Mouse (Mus musculus) heart, adult 2 months (tissue): ENCODE results near the gene Arpc5. TPM values are rescaled to one million over a fixed set of nuclear protein-coding genes. Genes with fewer than 3 reads are reported as not detected.

Experiments used
- DNase-seq, 2 experiments: peaks; one replicate each; pipeline ENCODE4 v3.0.0; 2021
- H3K27ac ChIP-seq: fragments of 200-600 bp; 2 replicates; pipeline ENCODE4 v1.8.1; 2022
- H3K27me3 ChIP-seq: fragments of 200-500 bp; 2 replicates; pipeline ENCODE4 v1.6.1; 2012; ENCODE audit warnings: mild to moderate bottlenecking, low read length, inconsistent platforms, mixed read lengths; ENCODE audit not compliant: control insufficient read depth, insufficient read depth
- H3K36me3 ChIP-seq: fragments of 200-500 bp; 2 replicates; pipeline ENCODE4 v1.6.1; 2012; ENCODE audit warnings: low read length, inconsistent platforms; ENCODE audit not compliant: control insufficient read depth, insufficient read depth
- H3K4me1 ChIP-seq: fragments of 200-500 bp; 2 replicates; pipeline ENCODE4 v1.6.1; 2011; ENCODE audit warnings: low read length; ENCODE audit not compliant: control insufficient read depth, insufficient read depth
- H3K4me3 ChIP-seq: fragments of 200-600 bp; 2 replicates; pipeline ENCODE4 v1.8.1; 2022
- H3K79me2 ChIP-seq: fragments of 200-500 bp; replicated peaks from 2 replicates; pipeline ENCODE4 v1.6.1; 2012; ENCODE audit warnings: mild to moderate bottlenecking, inconsistent platforms, low read length, moderate library complexity, mixed read lengths; ENCODE audit not compliant: control insufficient read depth, insufficient read depth
- H3K9ac ChIP-seq: fragments of 200-500 bp; 2 replicates; pipeline ENCODE4 v1.6.1; 2012; ENCODE audit warnings: low read depth, mild to moderate bottlenecking, control low read depth, inconsistent platforms, low read length, mixed read lengths
- CTCF ChIP-seq: fragments of 200-600 bp; IDR thresholded peaks from 2 replicates; pipeline ENCODE4 v1.8.1; 2022; ENCODE audit warnings: antibody characterized with exemption, mild to moderate bottlenecking, moderate library complexity
- EP300 ChIP-seq: fragments of 200-500 bp; IDR thresholded peaks from 2 replicates; pipeline ENCODE4 v1.6.1; 2011; ENCODE audit warnings: low read depth, low read length, control low read depth; ENCODE audit not compliant: insufficient read depth
- POLR2A ChIP-seq: fragments of 200-500 bp; IDR thresholded peaks from 2 replicates; pipeline ENCODE4 v1.6.1; 2011; ENCODE audit warnings: mild to moderate bottlenecking, low read depth, low read length, control low read depth; ENCODE audit not compliant: insufficient read depth
- WGBS: fragments of 180-500 bp; shearing (Covaris S2); methylation state at CpG from one replicate; pipeline ENCODE4 v1.1.7; 2018; 5-methylcytosine and 5-hydroxymethylcytosine counted together
- intact Hi-C: fragments of 180-260 bp; cut with DNase I; formaldehyde crosslinking; loops from one replicate; pipeline ENCODE4 v1.15.1; 2025
- polyA plus RNA-seq: library from polyadenylated mRNA; depleted of rRNA; stranded (reverse); fragments of >200 nt; gene quantifications from 2 replicates; pipeline ENCODE4 v1.2.3, GENCODE M21; 2012; rRNA removed
- total RNA-seq, 2 experiments: library from RNA; stranded (reverse); gene quantifications; 2 replicates each; pipeline ENCODE4 v1.2.3; 2021

Arpc5 gene
- total and polyA plus RNA-seq, 3 experiments, result 23.6 to 27.7 (median 26.4) TPM

GRCm38 (mm10) chr1:152820911-152821695 lies 54.8 kb downstream of the Arpc5 start:
- DNase-seq, result no peak
- 64% methylated on average over 7 of the region's 7 CpGs for WGBS

GRCm38 (mm10) chr1:152821746-152822145 lies 55.4 kb downstream of the Arpc5 start:
- 77% methylated on average over 4 of the region's 4 CpGs for WGBS

More at GRCm38 (mm10) chr1:152820911-152821695, 54.8 kb downstream of the Arpc5 start:
- Histone ChIP-seq H3K36me3 (no peaks in the 10 kb centered on the region), H3K79me2 (no peaks in the 10 kb centered on the region), H3K9ac (no peak overlapping the region), H3K27me3 (no peaks in the 10 kb centered on the region), H3K4me3 (no peak overlapping the region), H3K27ac (no peak overlapping the region), H3K4me1 (peaks cover 7% of the 10 kb centered on the region)
- TF ChIP-seq POLR2A, result no peak
- no peak for TF ChIP-seq EP300
- TF ChIP-seq CTCF, result no peak
- intact Hi-C loops, result no loop called here

GRCm38 (mm10) chr1:152824206-152824605 lies 57.9 kb downstream of the Arpc5 start:
- Histone ChIP-seq H3K27me3 (no peaks in the 10 kb centered on the region), H3K36me3 (no peaks in the 10 kb centered on the region), H3K4me3 (no peak overlapping the region), H3K27ac (no peak overlapping the region), H3K9ac (no peak overlapping the region), H3K79me2 (no peaks in the 10 kb centered on the region), H3K4me1 (peaks cover 2% of the 10 kb centered on the region; the same call in 1 of the 2 replicates)
- intact Hi-C loops, result no loop called here
- no peak for TF ChIP-seq POLR2A
- no peak for TF ChIP-seq CTCF
- TF ChIP-seq EP300, result no peak
- 67% methylated on average over 9 of the region's 9 CpGs for WGBS
- no peak for DNase-seq

More at GRCm38 (mm10) chr1:152821746-152822145, 55.4 kb downstream of the Arpc5 start:
- intact Hi-C loops, result no loop called here
- H3K4me3 ChIP-seq, result no peak overlapping the region
- TF ChIP-seq EP300 (no peak), CTCF (no peak), POLR2A (no peak)
- H3K9ac ChIP-seq, result no peak overlapping the region
- DNase-seq, result no peak
- H3K27me3 ChIP-seq, result no peaks in the 10 kb centered on the region
- no peaks in the 10 kb centered on the region for H3K79me2 ChIP-seq
- H3K4me1 ChIP-seq, result peaks cover 8% of the 10 kb centered on the region
- H3K36me3 ChIP-seq, result no peaks in the 10 kb centered on the region
- no peak overlapping the region for H3K27ac ChIP-seq

Other genes starting within 250 kb of the Arpc5 start
- gene Apobec4, start 16.0 kb upstream of the Arpc5 start, total RNA-seq, result not detected
- not detected in 2 replicates for gene Apobec4, start 16.0 kb upstream of the Arpc5 start, polyA plus RNA-seq
- gene Rgl1, start 191 bp upstream of the Arpc5 start, total RNA-seq, result 10 to 100 TPM; 28.4 to 33.2 TPM
- 14.9 and 22.7 TPM in 2 replicates for gene Rgl1, start 191 bp upstream of the Arpc5 start, polyA plus RNA-seq
- gene Ncf2, start 33.7 kb downstream of the Arpc5 start, total RNA-seq, result 1 to 10 TPM; 3.3 to 4.0 TPM
- 3.0 and 3.2 TPM in 2 replicates for gene Ncf2, start 33.7 kb downstream of the Arpc5 start, polyA plus RNA-seq
- gene Smg7, start 136.1 kb downstream of the Arpc5 start, total RNA-seq, result 10 to 100 TPM; 39.3 TPM
- 36.0 and 37.3 TPM in 2 replicates for gene Smg7, start 136.1 kb downstream of the Arpc5 start, polyA plus RNA-seq
- gene Nmnat2, start 188.5 kb downstream of the Arpc5 start, total RNA-seq, result under 1 TPM; 0.66 to 0.89 TPM
- 0.29 and 0.61 TPM in 2 replicates for gene Nmnat2, start 188.5 kb downstream of the Arpc5 start, polyA plus RNA-seq